Mouse (Mus musculus) midbrain, embryonic 12.5 days (tissue): ENCODE data around the gene Gmnc. TPM values are rescaled to one million over a fixed set of nuclear protein-coding genes. Genes with fewer than 3 reads are reported as not detected.

Experiments used
- ATAC-seq: fragments of 200-750 bp; cut with Nextera tagmentation; 2 replicates; pipeline ENCODE4 v1.8.0; 2017; ENCODE audit warnings: low read depth, moderate TSS enrichment, moderate library complexity; ENCODE audit not compliant: low FRiP score
- H3K27ac ChIP-seq: fragments of 300-500 bp; sonication (generic); replicated peaks from 2 replicates; pipeline ENCODE4 v1.5.1; 2016; ENCODE audit warnings: mild to moderate bottlenecking
- H3K27me3 ChIP-seq: fragments of 300-500 bp; sonication (generic); 2 replicates; pipeline ENCODE4 v1.6.1; 2016; ENCODE audit warnings: mild to moderate bottlenecking
- H3K36me3 ChIP-seq: fragments of 300-500 bp; sonication (generic); 2 replicates; pipeline ENCODE4 v1.6.1; 2016
- H3K4me1 ChIP-seq: fragments of 300-500 bp; sonication (generic); 2 replicates; pipeline ENCODE4 v1.6.1; 2016
- H3K4me2 ChIP-seq: fragments of 300-500 bp; sonication (generic); replicated peaks from 2 replicates; pipeline ENCODE4 v1.6.1; 2016; ENCODE audit warnings: mild to moderate bottlenecking, moderate library complexity
- H3K4me3 ChIP-seq: fragments of 300-500 bp; sonication (generic); 2 replicates; pipeline ENCODE4 v1.5.1; 2016; ENCODE audit warnings: mild to moderate bottlenecking
- H3K9ac ChIP-seq: fragments of 300-500 bp; sonication (generic); replicated peaks from 2 replicates; pipeline ENCODE4 v1.6.1; 2016; ENCODE audit warnings: mild to moderate bottlenecking, moderate library complexity
- H3K9me3 ChIP-seq: fragments of 300-500 bp; sonication (generic); 2 replicates; pipeline ENCODE4 v1.6.1; 2016; ENCODE audit warnings: mild to moderate bottlenecking
- WGBS: fragments of 180-500 bp; shearing (Covaris S2); methylation state at CpG from one replicate; pipeline ENCODE4 v1.1.7; 2016; 5-methylcytosine and 5-hydroxymethylcytosine counted together
- polyA plus RNA-seq: library from polyadenylated mRNA; unstranded; fragments of >200 nt; fragmentation: Nextera tagmentation; extraction: Ambion mirVana; gene quantifications from 2 replicates; pipeline ENCODE4 v1.2.1, GENCODE M21; 2016

Gene Gmnc
- polyA plus RNA-seq, 1 experiment from 2014 or later = not detected

GRCm38 (mm10) chr16:26966830-26967229 lies 24.6 kb downstream of the Gmnc start:
- H3K9ac ChIP-seq = no peak overlapping the region
- no peak overlapping the region for H3K27ac ChIP-seq
- H3K4me2 ChIP-seq = no peak overlapping the region
- H3K4me3 ChIP-seq = no peak overlapping the region
- ATAC-seq = no peak
- 88% methylated on average over 2 of the region's 2 CpGs for WGBS
- H3K9me3 ChIP-seq = no peaks in the 10 kb centered on the region
- peaks cover 13% of the 10 kb centered on the region for H3K27me3 ChIP-seq
- H3K36me3 ChIP-seq = no peaks in the 10 kb centered on the region
- H3K4me1 ChIP-seq = peaks cover 4% of the 10 kb centered on the region; the same call in 1 of the 2 replicates

GRCm38 (mm10) chr16:26961971-26962370 lies 29.5 kb downstream of the Gmnc start:
- H3K4me2 ChIP-seq = no peak overlapping the region
- 0 out of 2 replicates have a peak, but pooled peaks cover 4% of the 10 kb centered on the region for H3K27me3 ChIP-seq
- H3K4me3 ChIP-seq = no peak overlapping the region
- no peaks in the 10 kb centered on the region for H3K9me3 ChIP-seq
- no peak overlapping the region for H3K27ac ChIP-seq
- H3K4me1 ChIP-seq = no peaks in the 10 kb centered on the region
- H3K36me3 ChIP-seq = no peaks in the 10 kb centered on the region
- peak; percentile 16; the same call in 1 of the 2 replicates for ATAC-seq
- H3K9ac ChIP-seq = no peak overlapping the region

GRCm38 (mm10) chr16:26951601-26952000 lies 39.9 kb downstream of the Gmnc start:
- WGBS = 87% methylated on average over 3 of the region's 3 CpGs

GRCm38 (mm10) chr16:26950209-26950608 lies 41.2 kb downstream of the Gmnc start:
- Histone ChIP-seq H3K4me2 (no peak overlapping the region), H3K9me3 (no peaks in the 10 kb centered on the region), H3K27ac (no peak overlapping the region), H3K4me3 (no peak overlapping the region), H3K4me1 (no peaks in the 10 kb centered on the region), H3K9ac (no peak overlapping the region), H3K27me3 (no peaks in the 10 kb centered on the region), H3K36me3 (no peaks in the 10 kb centered on the region)
- WGBS = 54% methylated on average over 4 of the region's 4 CpGs
- no peak for ATAC-seq

More at GRCm38 (mm10) chr16:26951601-26952000, 39.9 kb downstream of the Gmnc start:
- ATAC-seq = no peak
- Histone ChIP-seq H3K9ac (no peak overlapping the region), H3K27me3 (no peaks in the 10 kb centered on the region), H3K4me1 (no peaks in the 10 kb centered on the region), H3K36me3 (no peaks in the 10 kb centered on the region), H3K4me2 (no peak overlapping the region), H3K27ac (no peak overlapping the region), H3K4me3 (no peak overlapping the region), H3K9me3 (no peaks in the 10 kb centered on the region)

GRCm38 (mm10) chr16:26903968-26904367 lies 87.5 kb downstream of the Gmnc start:
- Histone ChIP-seq H3K9me3 (no peaks in the 10 kb centered on the region), H3K36me3 (no peaks in the 10 kb centered on the region), H3K4me2 (no peak overlapping the region), H3K27me3 (no peaks in the 10 kb centered on the region), H3K4me3 (no peak overlapping the region), H3K4me1 (no peaks in the 10 kb centered on the region), H3K9ac (no peak overlapping the region), H3K27ac (no peak overlapping the region)
- no peak for ATAC-seq
- 75% methylated on average over 1 of the region's 1 CpGs for WGBS

GRCm38 (mm10) chr16:26901471-26901870 lies 90.0 kb downstream of the Gmnc start:
- H3K27ac ChIP-seq = no peak overlapping the region
- no peaks in the 10 kb centered on the region for H3K4me1 ChIP-seq
- no peak overlapping the region for H3K9ac ChIP-seq
- no peaks in the 10 kb centered on the region for H3K9me3 ChIP-seq
- H3K36me3 ChIP-seq = no peaks in the 10 kb centered on the region
- no peaks in the 10 kb centered on the region for H3K27me3 ChIP-seq
- ATAC-seq = no peak
- 32% methylated on average over 4 of the region's 4 CpGs for WGBS
- H3K4me2 ChIP-seq = no peak overlapping the region
- H3K4me3 ChIP-seq = no peak overlapping the region

GRCm38 (mm10) chr16:26886337-26886736 lies 105.1 kb downstream of the Gmnc start:
- H3K27ac ChIP-seq = no peak overlapping the region
- H3K9ac ChIP-seq = no peak overlapping the region
- no peaks in the 10 kb centered on the region for H3K36me3 ChIP-seq
- H3K4me2 ChIP-seq = no peak overlapping the region
- 76% methylated on average over 4 of the region's 4 CpGs for WGBS
- no peak for ATAC-seq
- no peak overlapping the region for H3K4me3 ChIP-seq
- no peaks in the 10 kb centered on the region for H3K4me1 ChIP-seq
- no peaks in the 10 kb centered on the region for H3K9me3 ChIP-seq
- no peaks in the 10 kb centered on the region for H3K27me3 ChIP-seq

- Histone ChIP-seq H3K9ac (no peak overlapping the region), H3K4me3 (no peak overlapping the region), H3K27me3 (no peaks in the 10 kb centered on the region), H3K4me2 (no peak overlapping the region), H3K27ac (no peak overlapping the region), H3K4me1 (no peaks in the 10 kb centered on the region), H3K36me3 (no peaks in the 10 kb centered on the region), H3K9me3 (no peaks in the 10 kb centered on the region)
- no peak for ATAC-seq
- WGBS = 76% methylated on average over 3 of the region's 3 CpGs
These were observed 114.6 kb downstream of the Gmnc start for GRCm38 (mm10) chr16:26876885-26877284.
